Mouse (Mus musculus) cerebellum, postnatal 36 days (tissue): Measurements from ENCODE around the gene Fbxl21.

Source experiments
- DNase-seq, 2 experiments: peaks; one replicate each; pipeline ENCODE4 v3.0.0; 2021 to 2022; ENCODE audit warnings: mixed read lengths in 2 of 2

Gene Fbxl21

GRCm38 (mm10) chr13:56537026-56537425, 14.8 kb downstream of the Fbxl21 start:
- DNase-seq = no peak

GRCm38 (mm10) chr13:56539846-56540245, 17.6 kb downstream of the Fbxl21 start:
- peak; percentile 33 to 43 for DNase-seq

- DNase-seq = no peak
These were observed 21.5 kb downstream of the Fbxl21 start for GRCm38 (mm10) chr13:56543805-56544204.

GRCm38 (mm10) chr13:56544956-56545355, 22.7 kb downstream of the Fbxl21 start:
- no peak for DNase-seq

GRCm38 (mm10) chr13:56548401-56548800, 26.1 kb downstream of the Fbxl21 start, which contains the start of gene Lect2:
Gene Lect2, minus strand, starts transcription at chr13:56548502.
- DNase-seq = no peak

- DNase-seq = no peak
These were observed 27.1 kb downstream of the Fbxl21 start for GRCm38 (mm10) chr13:56549364-56549763.

GRCm38 (mm10) chr13:56550574-56550973, 28.3 kb downstream of the Fbxl21 start:
- DNase-seq = peak; percentile 7 to 11

- no peak for DNase-seq
These were observed 29.4 kb downstream of the Fbxl21 start for GRCm38 (mm10) chr13:56551661-56552060.

GRCm38 (mm10) chr13:56553923-56554322, 31.7 kb downstream of the Fbxl21 start:
- DNase-seq = no peak

GRCm38 (mm10) chr13:56554409-56554808, 32.1 kb downstream of the Fbxl21 start:
- peak in 1 of 2 experiments; percentile 14 for DNase-seq

- peak; percentile 18 for DNase-seq
These were observed 33.7 kb downstream of the Fbxl21 start for GRCm38 (mm10) chr13:56555957-56556356.

GRCm38 (mm10) chr13:56556701-56557100, 34.4 kb downstream of the Fbxl21 start:
- no peak for DNase-seq

GRCm38 (mm10) chr13:56558811-56559210, 36.5 kb downstream of the Fbxl21 start:
- DNase-seq = no peak

- DNase-seq = no peak
These were observed 37.6 kb downstream of the Fbxl21 start for GRCm38 (mm10) chr13:56559841-56560370.

- DNase-seq = no peak
These were observed 38.9 kb downstream of the Fbxl21 start for GRCm38 (mm10) chr13:56561129-56561528.

- DNase-seq = peak; percentile 20 to 27
These were observed 40.8 kb downstream of the Fbxl21 start for GRCm38 (mm10) chr13:56563075-56563474.

- DNase-seq = no peak
These were observed 44.1 kb downstream of the Fbxl21 start for GRCm38 (mm10) chr13:56566336-56566735.

- DNase-seq = no peak
These were observed 49.4 kb downstream of the Fbxl21 start for GRCm38 (mm10) chr13:56571645-56572044.

GRCm38 (mm10) chr13:56575074-56575473, 52.8 kb downstream of the Fbxl21 start:
- no peak for DNase-seq

- DNase-seq = peak; percentile 49 to 54
These were observed 53.5 kb downstream of the Fbxl21 start for GRCm38 (mm10) chr13:56575701-56576321.

GRCm38 (mm10) chr13:56578097-56578496, 55.8 kb downstream of the Fbxl21 start:
- DNase-seq = no peak

GRCm38 (mm10) chr13:56580450-56580849, 58.2 kb downstream of the Fbxl21 start:
- DNase-seq = no peak

GRCm38 (mm10) chr13:56581512-56581911, 59.2 kb downstream of the Fbxl21 start:
- DNase-seq = no peak

- DNase-seq = no peak
These were observed 59.7 kb downstream of the Fbxl21 start for GRCm38 (mm10) chr13:56581961-56582434.

- no peak for DNase-seq
These were observed 60.4 kb downstream of the Fbxl21 start for GRCm38 (mm10) chr13:56582720-56583119.
